Mouse (Mus musculus): ENCODE data around the gene Tspan14. TPM values are rescaled to one million over a fixed set of nuclear protein-coding genes. Genes with fewer than 3 reads are reported as not detected.

Tspan14 gene
- total RNA-seq, 2 experiments from 2014 or later: 66.0 to 72.4 TPM

- ATAC-seq (ENCODE audit: poor library complexity, severe bottlenecking): no peak
Observed at GRCm38 (mm10) chr14:40891506-40891905, 75.1 kb downstream of the Tspan14 start.

GRCm38 (mm10) chr14:40889704-40890103 is 76.9 kb downstream of the Tspan14 start:
- no peak for ATAC-seq (ENCODE audit: poor library complexity, severe bottlenecking)

- ATAC-seq (ENCODE audit: poor library complexity, severe bottlenecking): no peak
Observed at GRCm38 (mm10) chr14:40889181-40889580, 77.4 kb downstream of the Tspan14 start.

- ATAC-seq (ENCODE audit: poor library complexity, severe bottlenecking): no peak
Observed at GRCm38 (mm10) chr14:40886428-40887202, 80.0 kb downstream of the Tspan14 start.

GRCm38 (mm10) chr14:40885752-40886151 is 80.9 kb downstream of the Tspan14 start:
- no peak for ATAC-seq (ENCODE audit: poor library complexity, severe bottlenecking)

- ATAC-seq (ENCODE audit: poor library complexity, severe bottlenecking): no peak
Observed at GRCm38 (mm10) chr14:40885225-40885624, 81.4 kb downstream of the Tspan14 start.

- ATAC-seq (ENCODE audit: poor library complexity, severe bottlenecking): no peak
Observed at GRCm38 (mm10) chr14:40874565-40874964, 92.0 kb downstream of the Tspan14 start.

GRCm38 (mm10) chr14:40873961-40874360 is 92.6 kb downstream of the Tspan14 start:
- no peak for ATAC-seq (ENCODE audit: poor library complexity, severe bottlenecking)

GRCm38 (mm10) chr14:40870598-40870997 is 96.0 kb downstream of the Tspan14 start:
- no peak for ATAC-seq (ENCODE audit: poor library complexity, severe bottlenecking)

- no peak for ATAC-seq (ENCODE audit: poor library complexity, severe bottlenecking)
Observed at GRCm38 (mm10) chr14:40864811-40865514, 101.6 kb downstream of the Tspan14 start.

GRCm38 (mm10) chr14:40863659-40864058 is 102.9 kb downstream of the Tspan14 start:
- ATAC-seq (ENCODE audit: poor library complexity, severe bottlenecking): no peak

GRCm38 (mm10) chr14:40863022-40863421 is 103.6 kb downstream of the Tspan14 start:
- ATAC-seq (ENCODE audit: poor library complexity, severe bottlenecking): no peak

Other genes starting within 250 kb of the Tspan14 start
- gene Sh2d4b, start 73.5 kb downstream of the Tspan14 start, total RNA-seq (2015): 0.30 and 0.31 TPM in 2 replicates
- gene Sh2d4b, start 73.5 kb downstream of the Tspan14 start, total RNA-seq (2017): 0.18 and 0.28 TPM in 2 replicates
- gene Fam213a, start 47.0 kb upstream of the Tspan14 start, total RNA-seq (2015): 1.8 and 3.5 TPM in 2 replicates
- gene Fam213a, start 47.0 kb upstream of the Tspan14 start, total RNA-seq (2017): 2.6 and 3.6 TPM in 2 replicates
- gene Dydc2, start 102.4 kb upstream of the Tspan14 start, total RNA-seq (2015): not detected in 2 replicates
- not detected in 2 replicates for gene Dydc2, start 102.4 kb upstream of the Tspan14 start, total RNA-seq (2017)
- gene Dydc1, start 106.1 kb upstream of the Tspan14 start, total RNA-seq (2015): not detected in 2 replicates
- gene Dydc1, start 106.1 kb upstream of the Tspan14 start, total RNA-seq (2017): not detected in 2 replicates
- gene Mat1a, start 138.2 kb upstream of the Tspan14 start, total RNA-seq (2015): not detected in 2 replicates
- not detected in 2 replicates for gene Mat1a, start 138.2 kb upstream of the Tspan14 start, total RNA-seq (2017)
- gene Sftpa1, start 165.0 kb upstream of the Tspan14 start, total RNA-seq (2015): not detected in 2 replicates
- gene Sftpa1, start 165.0 kb upstream of the Tspan14 start, total RNA-seq (2017): not detected in 2 replicates
- not detected in 2 replicates for gene Mbl1, start 184.7 kb upstream of the Tspan14 start, total RNA-seq (2015)
- not detected in 2 replicates for gene Mbl1, start 184.7 kb upstream of the Tspan14 start, total RNA-seq (2017)
- gene Sftpd, start 218.3 kb upstream of the Tspan14 start, total RNA-seq (2015): not detected in 2 replicates
- gene Sftpd, start 218.3 kb upstream of the Tspan14 start, total RNA-seq (2017): not detected in 2 replicates